Mouse (Mus musculus): ENCODE measurements around the gene 1700017B05Rik.
A peak's percentile ranks its signal among the peaks of the same experiment; 100 is the strongest.
"Not testable (repeated sequence)": the region's sequence is repeated elsewhere in the genome, so short reads cannot be mapped to it uniquely, and the experiment has no call there.

The 1700017B05Rik gene

GRCm38 (mm10) chr9:57217220-57217619, 45.2 kb downstream of the 1700017B05Rik start:
- no peak for DNase-seq (ENCODE audit: low spot score)

- no peak for DNase-seq (ENCODE audit: low spot score)
Observed at GRCm38 (mm10) chr9:57214500-57214899, 47.9 kb downstream of the 1700017B05Rik start.

GRCm38 (mm10) chr9:57212448-57213222, 49.8 kb downstream of the 1700017B05Rik start:
- no peak for DNase-seq (ENCODE audit: low spot score)

GRCm38 (mm10) chr9:57209316-57209715, 53.1 kb downstream of the 1700017B05Rik start:
- DNase-seq (ENCODE audit: low spot score) = peak; percentile 23

- DNase-seq (ENCODE audit: low spot score) = no peak
Observed at GRCm38 (mm10) chr9:57206896-57207295, 55.5 kb downstream of the 1700017B05Rik start.

GRCm38 (mm10) chr9:57203571-57203970, 58.8 kb downstream of the 1700017B05Rik start:
- not testable (repeated sequence) for DNase-seq (ENCODE audit: low spot score)
